Mouse (Mus musculus) liver, embryonic 14.5 days (tissue): ENCODE results near the gene Hmgcs1. TPM values are rescaled to one million over a fixed set of nuclear protein-coding genes. Genes with fewer than 3 reads are reported as not detected.
"Not testable (repeated sequence)": the region's sequence is repeated elsewhere in the genome, so short reads cannot be mapped to it uniquely, and the experiment has no call there.

Experiments used
- ATAC-seq: fragments of 200-750 bp; cut with Nextera tagmentation; 2 replicates; pipeline ENCODE4 v1.8.0; 2017; ENCODE audit warnings: moderate number of reproducible peaks, mild to moderate bottlenecking, moderate library complexity; ENCODE audit not compliant: insufficient read depth
- DNase-seq, 3 experiments: peaks; one replicate each; pipeline ENCODE4 v3.0.0-alpha.2; 2012 to 2013; ENCODE audit warnings: low read depth in 3 of 3, low spot score in 3 of 3
- H3K27ac ChIP-seq: fragments of 300-500 bp; sonication (generic); 2 replicates; pipeline ENCODE4 v1.5.1; 2014; ENCODE audit warnings: moderate library complexity, mild to moderate bottlenecking, control low read depth, inconsistent platforms
- H3K27me3 ChIP-seq: fragments of 300-500 bp; sonication (generic); 2 replicates; pipeline ENCODE4 v1.6.1; 2014; ENCODE audit warnings: mild to moderate bottlenecking, low read length, moderate library complexity; ENCODE audit not compliant: control insufficient read depth, insufficient read depth
- H3K36me3 ChIP-seq: fragments of 300-500 bp; sonication (generic); replicated peaks from 2 replicates; pipeline ENCODE4 v1.6.1; 2014; ENCODE audit warnings: low read depth; ENCODE audit not compliant: control insufficient read depth, insufficient read depth
- H3K4me1 ChIP-seq, 2 experiments: fragments of 200-500 bp in 1 of 2; fragments of 300-500 bp in 1 of 2; sonication (generic) in 1 of 2; replicated peaks; 2 replicates each; pipeline ENCODE4 v1.6.1; 2012 to 2014; ENCODE audit warnings: antibody characterized with exemption in 1 of 2, inconsistent platforms in 1 of 2, low read length in 1 of 2; ENCODE audit not compliant: control insufficient read depth in 2 of 2, insufficient read depth in 2 of 2
- H3K4me2 ChIP-seq: fragments of 300-500 bp; sonication (generic); 2 replicates; pipeline ENCODE4 v1.6.1; 2014; ENCODE audit warnings: low read depth, mild to moderate bottlenecking, control low read depth, moderate library complexity
- H3K4me3 ChIP-seq, 2 experiments: fragments of 200-500 bp in 1 of 2; fragments of 300-500 bp in 1 of 2; sonication (generic) in 1 of 2; 2 replicates each; pipeline ENCODE4 v1.5.1; 2012 to 2014; ENCODE audit warnings: low read depth in 2 of 2, low read length in 2 of 2, mild to moderate bottlenecking in 2 of 2, control low read depth in 1 of 2, inconsistent platforms in 1 of 2, moderate library complexity in 1 of 2; ENCODE audit not compliant: insufficient read depth in 1 of 2
- H3K9ac ChIP-seq: fragments of 300-500 bp; sonication (generic); replicated peaks from 2 replicates; pipeline ENCODE4 v1.6.1; 2014; ENCODE audit warnings: mild to moderate bottlenecking, control low read depth, moderate library complexity
- H3K9me3 ChIP-seq: fragments of 300-500 bp; sonication (generic); 2 replicates; pipeline ENCODE4 v1.6.1; 2016; ENCODE audit warnings: low read length, mixed read lengths; ENCODE audit not compliant: control insufficient read depth
- CTCF ChIP-seq: IDR thresholded peaks from 2 replicates; pipeline ENCODE4 v1.5.1; 2016; ENCODE audit warnings: antibody characterized with exemption, low read depth, control low read depth
- EP300 ChIP-seq: IDR thresholded peaks from 2 replicates; pipeline ENCODE4 v1.6.1; 2016; ENCODE audit warnings: antibody characterized with exemption, low read depth
- WGBS: fragments of 180-500 bp; shearing (Covaris S2); extraction: QIAGEN DNeasy Blood & Tissue Kit; methylation state at CpG from one replicate; pipeline ENCODE4 v1.1.7; 2014; ENCODE audit not compliant: insufficient replicate concordance; 5-methylcytosine and 5-hydroxymethylcytosine counted together
- polyA plus RNA-seq, 2 experiments: library from polyadenylated mRNA; depleted of rRNA in 1 of 2; stranded (reverse) in 1 of 2; unstranded in 1 of 2; fragments of >200 nt; fragmentation: Nextera tagmentation in 1 of 2; extraction: Ambion mirVana in 1 of 2; gene quantifications; 2 replicates each; pipeline versions ENCODE4 v1.2.1 to v1.2.3; 2012 to 2014

Hmgcs1 gene
- polyA plus RNA-seq, 2 experiments: 76.5 to 110 TPM

GRCm38 (mm10) chr13:119690876-119691620 is 869 bp downstream of the Hmgcs1 start:
- no peak for ATAC-seq
- peaks cover 6 to 11% of the 10 kb centered on the region in 2 experiments for H3K4me1 ChIP-seq
- peak overlapping the region; percentile 74 for H3K9ac ChIP-seq
- no peak for DNase-seq
- no peaks in the 10 kb centered on the region for H3K27me3 ChIP-seq
- H3K27ac ChIP-seq: no peak overlapping the region
- H3K36me3 ChIP-seq: no peaks in the 10 kb centered on the region
- WGBS: 10% methylated on average over 7 of the region's 7 CpGs
- no peaks in the 10 kb centered on the region for H3K9me3 ChIP-seq
- no peak for TF ChIP-seq CTCF
- peak overlapping the region; percentile 82 for H3K4me2 ChIP-seq
- H3K4me3 ChIP-seq: peak overlapping the region; percentile 69 to 80

- DNase-seq, H3K27ac ChIP-seq: not testable (repeated sequence)
Observed at GRCm38 (mm10) chr13:119691958-119692357, 1.8 kb downstream of the Hmgcs1 start.

GRCm38 (mm10) chr13:119695676-119696075 is 5.5 kb downstream of the Hmgcs1 start:
- no peaks in the 10 kb centered on the region for H3K9me3 ChIP-seq
- TF ChIP-seq EP300: no peak
- TF ChIP-seq CTCF: no peak
- no peak overlapping the region for H3K27ac ChIP-seq
- no peak for DNase-seq
- ATAC-seq: no peak
- H3K36me3 ChIP-seq: peaks cover 2% of the 10 kb centered on the region
- H3K4me2 ChIP-seq: no peak overlapping the region
- H3K4me3 ChIP-seq: no peak overlapping the region
- peaks cover 6 to 11% of the 10 kb centered on the region in 2 experiments for H3K4me1 ChIP-seq
- 67% methylated on average over 4 of the region's 4 CpGs for WGBS
- H3K9ac ChIP-seq: no peak overlapping the region
- H3K27me3 ChIP-seq: no peaks in the 10 kb centered on the region

More at GRCm38 (mm10) chr13:119691958-119692357, 1.8 kb downstream of the Hmgcs1 start:
- not testable (repeated sequence) for H3K9me3 ChIP-seq, H3K36me3 ChIP-seq, H3K27me3 ChIP-seq, H3K9ac ChIP-seq, ATAC-seq
- WGBS: 62% methylated on average over 3 of the region's 3 CpGs
- peak overlapping the region; percentile 82 for H3K4me2 ChIP-seq
- H3K4me3 ChIP-seq: peak overlapping the region in 1 of 2 experiments; percentile 69; a peak in 2 of 4 replicates
- peaks cover 6 to 11% of the 10 kb centered on the region in 2 experiments for H3K4me1 ChIP-seq

GRCm38 (mm10) chr13:119696496-119696895 is 6.3 kb downstream of the Hmgcs1 start:
- Histone ChIP-seq H3K36me3 (peaks cover 4% of the 10 kb centered on the region), H3K4me1 (peaks cover 2 to 4% of the 10 kb centered on the region in 2 experiments; a peak in 2 of 4 replicates), H3K27ac (no peak overlapping the region), H3K4me2 (no peak overlapping the region), H3K4me3 (no peak overlapping the region), H3K27me3 (no peaks in the 10 kb centered on the region), H3K9me3 (no peaks in the 10 kb centered on the region), H3K9ac (no peak overlapping the region)
- ATAC-seq: no peak
- DNase-seq: no peak
- no peak for TF ChIP-seq EP300
- 54% methylated on average over 1 of the region's 1 CpGs for WGBS

- H3K27ac ChIP-seq: no peak overlapping the region
- H3K4me3 ChIP-seq: no peak overlapping the region
- ATAC-seq (no peak), DNase-seq (no peak)
- H3K4me2 ChIP-seq: no peak overlapping the region
- no peaks in the 10 kb centered on the region for H3K9me3 ChIP-seq
- H3K27me3 ChIP-seq: no peaks in the 10 kb centered on the region
- no peak for TF ChIP-seq CTCF
- TF ChIP-seq EP300: no peak
- H3K36me3 ChIP-seq: peaks cover 4% of the 10 kb centered on the region
- WGBS: 69% methylated on average over 4 of the region's 4 CpGs
- H3K9ac ChIP-seq: no peak overlapping the region
- 0 out of 4 replicates have a peak, but pooled peaks cover 2% of the 10 kb centered on the region in 2 experiments for H3K4me1 ChIP-seq
Observed at GRCm38 (mm10) chr13:119698436-119698835, 8.3 kb downstream of the Hmgcs1 start.
